Mouse (Mus musculus) ES-Bruce4 (cell line): ENCODE data around the gene Samd13. TPM values are rescaled to one million over a fixed set of nuclear protein-coding genes. Genes with fewer than 3 reads are reported as not detected.

Source experiments
- H3K27ac ChIP-seq: 2 replicates; pipeline ENCODE4 v1.5.1; 2012; ENCODE audit warnings: low read length, inconsistent platforms; ENCODE audit not compliant: insufficient read depth
- H3K27me3 ChIP-seq: 2 replicates; pipeline ENCODE4 v1.6.1; 2012; ENCODE audit warnings: mild to moderate bottlenecking, low read length, inconsistent platforms; ENCODE audit not compliant: control insufficient read depth, poor library complexity, insufficient read depth, severe bottlenecking
- H3K36me3 ChIP-seq: 2 replicates; pipeline ENCODE4 v1.6.1; 2012; ENCODE audit warnings: inconsistent platforms, mild to moderate bottlenecking, low read length, moderate library complexity; ENCODE audit not compliant: control insufficient read depth, poor library complexity, insufficient read depth, severe bottlenecking
- H3K4me1 ChIP-seq: one replicate; pipeline ENCODE4 v1.8.1; 2011; ENCODE audit warnings: low read length; ENCODE audit not compliant: control insufficient read depth, insufficient read depth
- H3K4me3 ChIP-seq: 2 replicates; pipeline ENCODE4 v1.5.1; 2011; ENCODE audit warnings: low read depth, mild to moderate bottlenecking, low read length
- H3K9ac ChIP-seq: 2 replicates; pipeline ENCODE4 v1.6.1; 2012; ENCODE audit warnings: low read depth, mild to moderate bottlenecking, inconsistent platforms; ENCODE audit not compliant: poor library complexity, severe bottlenecking
- H3K9me3 ChIP-seq: replicated peaks from 2 replicates; pipeline ENCODE4 v1.6.1; 2012; ENCODE audit warnings: mild to moderate bottlenecking, low read length, inconsistent platforms; ENCODE audit not compliant: control insufficient read depth, poor library complexity, insufficient read depth, severe bottlenecking
- CTCF ChIP-seq: IDR thresholded peaks from one replicate; pipeline ENCODE4 v1.8.1; 2011; ENCODE audit warnings: low read depth, low read length
- EP300 ChIP-seq: IDR thresholded peaks from 2 replicates; pipeline ENCODE4 v1.6.1; 2011; ENCODE audit warnings: low read depth, low read length; ENCODE audit not compliant: insufficient read depth
- POLR2A ChIP-seq: IDR thresholded peaks from one replicate; pipeline ENCODE4 v1.8.1; 2011; ENCODE audit warnings: low read length; ENCODE audit not compliant: insufficient read depth
- polyA plus RNA-seq: library from polyadenylated mRNA; stranded (reverse); fragments of >200 nt; gene quantifications from 2 replicates; pipeline ENCODE4 v1.2.4, GENCODE M21; 2011; ENCODE audit warnings: low read depth; ENCODE audit not compliant: missing spikeins, insufficient read depth, insufficient read length

The Samd13 gene
- polyA plus RNA-seq, 1 experiment, result not detected

- no peak overlapping the region for H3K9ac ChIP-seq
- H3K9me3 ChIP-seq, result no peaks in the 10 kb centered on the region
- H3K4me1 ChIP-seq, result no peaks in the 10 kb centered on the region
- H3K27ac ChIP-seq, result no peak overlapping the region
- TF ChIP-seq CTCF, result no peak
- TF ChIP-seq POLR2A, result no peak
- no peak for TF ChIP-seq EP300
- no peak overlapping the region for H3K4me3 ChIP-seq
- H3K27me3 ChIP-seq, result no peaks in the 10 kb centered on the region
- no peaks in the 10 kb centered on the region for H3K36me3 ChIP-seq
Observed at GRCm38 (mm10) chr3:146661907-146662306, 23.5 kb downstream of the Samd13 start.

DNA sequence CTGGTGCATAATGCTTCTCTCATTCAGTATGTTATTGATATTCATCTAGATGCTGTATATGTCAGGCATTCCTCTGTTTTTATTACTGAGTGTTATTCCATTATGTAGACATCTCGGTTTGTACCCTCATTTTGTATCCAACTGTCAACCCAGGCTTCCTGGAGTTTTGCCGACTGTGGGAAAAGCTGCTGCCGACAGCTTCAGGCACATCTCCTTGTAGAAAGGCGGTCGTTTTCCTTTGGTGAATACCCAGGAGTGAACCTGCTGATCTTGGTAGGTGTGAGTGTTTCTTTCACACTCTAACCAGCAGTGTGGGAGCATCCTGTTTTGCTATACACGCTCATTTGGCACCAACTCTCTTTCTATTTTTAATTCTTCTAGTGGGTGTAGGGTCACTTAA lies 24.4 kb downstream of the Samd13 start:
- no peak overlapping the region for H3K27ac ChIP-seq
- no peak overlapping the region for H3K9ac ChIP-seq
- H3K27me3 ChIP-seq, result no peaks in the 10 kb centered on the region
- H3K4me3 ChIP-seq, result no peak overlapping the region
- H3K9me3 ChIP-seq, result no peaks in the 10 kb centered on the region
- H3K36me3 ChIP-seq, result no peaks in the 10 kb centered on the region
- H3K4me1 ChIP-seq, result no peaks in the 10 kb centered on the region
- TF ChIP-seq CTCF (no peak), EP300 (no peak), POLR2A (no peak)

DNA sequence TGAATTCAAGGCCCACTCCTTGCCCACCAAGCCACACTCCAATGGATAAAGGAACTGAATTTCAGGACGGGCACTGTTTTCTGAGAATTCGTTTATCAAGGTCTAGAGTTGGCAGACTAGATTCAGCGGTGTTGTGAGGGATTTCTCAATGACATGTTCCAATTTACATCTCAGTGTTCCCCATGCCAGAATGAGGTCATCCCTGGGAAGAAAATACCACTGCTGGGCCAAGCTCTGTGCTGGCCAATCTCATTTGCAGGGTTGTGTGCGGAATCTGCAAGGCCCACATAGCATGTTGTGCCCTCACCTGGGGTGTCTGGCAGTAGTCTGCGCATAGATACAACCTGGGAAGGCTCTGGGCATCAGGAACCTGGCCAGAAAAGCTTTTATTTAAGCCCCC lies 26.1 kb downstream of the Samd13 start:
- H3K4me1 ChIP-seq, result peaks cover 3% of the 10 kb centered on the region
- no peaks in the 10 kb centered on the region for H3K9me3 ChIP-seq
- no peaks in the 10 kb centered on the region for H3K36me3 ChIP-seq
- H3K27ac ChIP-seq, result no peak overlapping the region
- H3K4me3 ChIP-seq, result no peak overlapping the region
- no peaks in the 10 kb centered on the region for H3K27me3 ChIP-seq
- H3K9ac ChIP-seq, result no peak overlapping the region
- TF ChIP-seq CTCF, result no peak
- no peak for TF ChIP-seq EP300
- TF ChIP-seq POLR2A, result no peak

DNA sequence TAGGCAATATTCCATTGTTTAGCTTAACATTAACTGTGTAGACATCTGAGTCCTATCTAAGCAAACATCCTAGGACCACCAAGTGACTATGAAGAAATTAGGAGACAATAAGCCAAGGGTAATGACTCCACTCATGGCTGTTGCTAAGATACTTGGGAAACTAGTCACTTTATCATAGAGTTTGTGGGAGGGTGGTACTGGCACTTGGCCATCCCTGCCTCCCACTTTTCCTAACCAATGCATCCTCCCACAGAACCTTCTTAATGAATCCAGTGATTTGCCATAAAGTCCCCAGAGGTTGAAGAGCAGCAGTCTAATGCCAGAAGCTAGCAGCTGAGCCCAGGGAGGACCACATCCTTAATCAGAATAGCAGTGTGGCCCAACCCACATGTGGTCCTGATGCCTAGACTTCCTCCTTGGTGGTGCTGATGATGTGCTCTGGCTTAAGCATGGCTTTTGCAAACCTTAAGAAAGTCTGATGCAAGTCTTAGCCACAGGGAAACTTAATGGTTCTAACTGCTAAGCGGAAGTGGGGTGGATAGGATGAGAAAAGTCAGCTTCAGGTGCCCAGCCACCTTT lies 27.2 kb downstream of the Samd13 start:
- H3K27ac ChIP-seq, result no peak overlapping the region
- no peaks in the 10 kb centered on the region for H3K36me3 ChIP-seq
- peaks cover 3% of the 10 kb centered on the region for H3K4me1 ChIP-seq
- TF ChIP-seq CTCF (no peak), POLR2A (no peak), EP300 (no peak)
- H3K4me3 ChIP-seq, result no peak overlapping the region
- H3K9ac ChIP-seq, result no peak overlapping the region
- H3K9me3 ChIP-seq, result no peaks in the 10 kb centered on the region
- H3K27me3 ChIP-seq, result no peaks in the 10 kb centered on the region

DNA sequence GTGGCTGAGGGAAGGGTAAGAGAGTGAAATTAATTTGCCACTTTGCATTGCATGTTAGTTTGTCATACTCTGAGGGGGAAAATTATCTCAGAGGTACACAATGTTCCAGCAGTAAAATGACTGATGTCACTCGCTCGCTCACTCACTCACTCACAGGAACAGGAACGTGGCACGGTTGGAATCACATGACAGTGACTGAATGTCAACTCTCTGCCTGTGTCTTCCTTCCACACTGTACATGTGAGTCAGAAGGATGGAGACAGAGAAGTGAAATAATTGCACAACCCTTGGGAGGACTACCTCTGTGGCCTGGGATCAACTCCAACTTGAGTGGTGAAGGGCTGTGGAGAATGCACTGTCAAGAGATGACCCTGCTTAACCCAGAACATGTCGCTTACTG lies 28.0 kb downstream of the Samd13 start:
- Histone ChIP-seq H3K4me3 (no peak overlapping the region), H3K27ac (no peak overlapping the region), H3K4me1 (peaks cover 3% of the 10 kb centered on the region), H3K27me3 (no peaks in the 10 kb centered on the region), H3K36me3 (no peaks in the 10 kb centered on the region), H3K9ac (no peak overlapping the region), H3K9me3 (no peaks in the 10 kb centered on the region)
- TF ChIP-seq POLR2A (no peak), EP300 (no peak), CTCF (no peak)

DNA sequence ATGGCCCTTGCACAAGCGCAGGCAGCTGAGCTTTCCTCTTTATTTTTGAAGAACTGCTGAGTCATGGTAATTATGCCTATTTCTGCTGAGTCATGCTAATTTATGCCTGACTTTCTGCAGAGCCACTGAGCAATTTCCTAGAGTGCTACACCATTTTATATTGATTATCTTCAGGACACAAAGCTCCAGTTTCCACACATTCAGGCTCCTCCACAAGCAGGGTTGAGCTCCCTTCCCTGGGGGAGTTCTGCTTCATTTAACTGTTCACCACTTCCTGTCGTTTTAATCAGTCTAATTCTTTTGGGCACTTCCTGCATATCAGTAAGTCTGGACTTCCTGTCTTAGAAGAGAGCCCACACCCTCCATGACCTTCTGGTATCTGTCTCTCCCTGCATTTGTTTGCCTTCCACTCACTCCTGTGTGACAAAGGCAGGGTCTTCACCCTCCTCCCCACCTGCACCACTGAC lies 30.2 kb downstream of the Samd13 start:
- peaks cover 3% of the 10 kb centered on the region for H3K4me1 ChIP-seq
- H3K9me3 ChIP-seq, result no peaks in the 10 kb centered on the region
- H3K36me3 ChIP-seq, result no peaks in the 10 kb centered on the region
- H3K27me3 ChIP-seq, result no peaks in the 10 kb centered on the region
- H3K27ac ChIP-seq, result no peak overlapping the region
- no peak overlapping the region for H3K9ac ChIP-seq
- no peak overlapping the region for H3K4me3 ChIP-seq
- TF ChIP-seq EP300 (no peak), POLR2A (no peak), CTCF (no peak)
